Mouse (Mus musculus) induced T-regulatory cell, adult 2 months (primary cell): Measurements from ENCODE around the gene Uqcrc2.

Source experiments
- DNase-seq: peaks from one replicate; pipeline ENCODE4 v3.0.0-alpha.2; 2012; ENCODE audit warnings: low read depth

Gene Uqcrc2

GRCm38 (mm10) chr7:120690634-120691033 lies 55.7 kb downstream of the Uqcrc2 start:
- DNase-seq = peak; percentile 55

- DNase-seq = no peak
Measured at GRCm38 (mm10) chr7:120693831-120694375, 58.9 kb downstream of the Uqcrc2 start.

- DNase-seq = no peak
Measured at GRCm38 (mm10) chr7:120695196-120695595, 60.2 kb downstream of the Uqcrc2 start.

GRCm38 (mm10) chr7:120695641-120696040 lies 60.7 kb downstream of the Uqcrc2 start:
- DNase-seq = no peak

- DNase-seq = no peak
Measured at GRCm38 (mm10) chr7:120696331-120696730, 61.4 kb downstream of the Uqcrc2 start.

- peak; percentile 64 for DNase-seq
Measured at GRCm38 (mm10) chr7:120699586-120699985, 64.6 kb downstream of the Uqcrc2 start.

GRCm38 (mm10) chr7:120703888-120704287 lies 68.9 kb downstream of the Uqcrc2 start:
- no peak for DNase-seq
